Mouse (Mus musculus): ENCODE data around the gene Sbf2.
"Not testable (repeated sequence)": the region's sequence is repeated elsewhere in the genome, so short reads cannot be mapped to it uniquely, and the experiment has no call there.

Sbf2 gene

GRCm38 (mm10) chr7:110388889-110389288 is 225.8 kb downstream of the Sbf2 start:
- DNase-seq (ENCODE audit: low spot score): not testable (repeated sequence)

- DNase-seq (ENCODE audit: low spot score): no peak
These were observed 227.2 kb downstream of the Sbf2 start for GRCm38 (mm10) chr7:110387565-110387964.

GRCm38 (mm10) chr7:110385482-110385881 is 229.2 kb downstream of the Sbf2 start:
- DNase-seq (ENCODE audit: low spot score): no peak

GRCm38 (mm10) chr7:110384343-110384742 is 230.4 kb downstream of the Sbf2 start:
- DNase-seq (ENCODE audit: low spot score): no peak

GRCm38 (mm10) chr7:110381625-110382024 is 233.1 kb downstream of the Sbf2 start:
- DNase-seq (ENCODE audit: low spot score): no peak

- no peak for DNase-seq (ENCODE audit: low spot score)
These were observed 235.3 kb downstream of the Sbf2 start for GRCm38 (mm10) chr7:110379335-110379914.

- DNase-seq (ENCODE audit: low spot score): no peak
These were observed 242.2 kb downstream of the Sbf2 start for GRCm38 (mm10) chr7:110372529-110372928.

GRCm38 (mm10) chr7:110362005-110362404 is 252.7 kb downstream of the Sbf2 start:
- no peak for DNase-seq (ENCODE audit: low spot score)

- no peak for DNase-seq (ENCODE audit: low spot score)
These were observed 253.2 kb downstream of the Sbf2 start for GRCm38 (mm10) chr7:110361516-110361915.

- no peak for DNase-seq (ENCODE audit: low spot score)
These were observed 255.3 kb downstream of the Sbf2 start for GRCm38 (mm10) chr7:110359391-110359790.

- no peak for DNase-seq (ENCODE audit: low spot score)
These were observed 260.8 kb downstream of the Sbf2 start for GRCm38 (mm10) chr7:110353971-110354370.

- no peak for DNase-seq (ENCODE audit: low spot score)
These were observed 267.5 kb downstream of the Sbf2 start for GRCm38 (mm10) chr7:110347250-110347649.

GRCm38 (mm10) chr7:110337601-110338000 is 277.1 kb downstream of the Sbf2 start:
- no peak for DNase-seq (ENCODE audit: low spot score)

- no peak for DNase-seq (ENCODE audit: low spot score)
These were observed 289.2 kb downstream of the Sbf2 start for GRCm38 (mm10) chr7:110325381-110326110.

GRCm38 (mm10) chr7:110324852-110325251 is 289.9 kb downstream of the Sbf2 start:
- DNase-seq (ENCODE audit: low spot score): no peak

GRCm38 (mm10) chr7:110321106-110321505 is 293.6 kb downstream of the Sbf2 start:
- DNase-seq (ENCODE audit: low spot score): no peak

- no peak for DNase-seq (ENCODE audit: low spot score)
These were observed 295.7 kb downstream of the Sbf2 start for GRCm38 (mm10) chr7:110318971-110319519.

GRCm38 (mm10) chr7:110317412-110317811 is 297.3 kb downstream of the Sbf2 start:
- DNase-seq (ENCODE audit: low spot score): no peak

GRCm38 (mm10) chr7:110315352-110315751 is 299.4 kb downstream of the Sbf2 start:
- no peak for DNase-seq (ENCODE audit: low spot score)

GRCm38 (mm10) chr7:110314401-110314890 is 300.3 kb downstream of the Sbf2 start:
- DNase-seq (ENCODE audit: low spot score): no peak

GRCm38 (mm10) chr7:110313392-110314055 is 301.2 kb downstream of the Sbf2 start:
- DNase-seq (ENCODE audit: low spot score): no peak

GRCm38 (mm10) chr7:110309246-110309645 is 305.5 kb downstream of the Sbf2 start:
- no peak for DNase-seq (ENCODE audit: low spot score)

- no peak for DNase-seq (ENCODE audit: low spot score)
These were observed 307.0 kb downstream of the Sbf2 start for GRCm38 (mm10) chr7:110307741-110308140.

All from urinary bladder, postnatal 10 days (tissue).